Mouse (Mus musculus): ENCODE results near the gene Slc12a8. TPM values are rescaled to one million over a fixed set of nuclear protein-coding genes. Genes with fewer than 3 reads are reported as not detected.

Gene Slc12a8
- total and polyA plus RNA-seq, 3 experiments, result 12.2 to 17.4 (median 16.5) TPM

DNA sequence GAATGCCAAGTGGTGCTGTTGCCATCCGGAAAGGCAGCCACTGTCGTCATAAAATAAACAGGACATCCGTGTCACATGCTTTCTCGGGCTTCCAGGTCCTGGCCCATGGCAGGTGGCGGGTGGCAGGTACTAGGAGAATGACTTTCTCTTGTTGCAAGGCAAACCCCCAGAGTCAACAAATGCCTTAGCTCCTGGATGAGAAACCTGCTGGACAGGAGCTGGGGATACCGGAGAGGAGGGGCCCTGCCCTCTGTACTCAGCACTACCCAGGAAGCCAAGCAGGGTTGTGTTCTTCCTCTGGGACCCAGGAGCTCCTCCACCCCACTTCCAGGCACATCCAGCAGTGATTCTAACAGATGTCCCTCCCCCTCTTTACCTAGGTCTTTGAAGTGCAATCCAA, 4.6 kb upstream of the Slc12a8 start:
- no peak overlapping the region for H3K9ac ChIP-seq (ENCODE audit: insufficient read depth, low read depth)

DNA sequence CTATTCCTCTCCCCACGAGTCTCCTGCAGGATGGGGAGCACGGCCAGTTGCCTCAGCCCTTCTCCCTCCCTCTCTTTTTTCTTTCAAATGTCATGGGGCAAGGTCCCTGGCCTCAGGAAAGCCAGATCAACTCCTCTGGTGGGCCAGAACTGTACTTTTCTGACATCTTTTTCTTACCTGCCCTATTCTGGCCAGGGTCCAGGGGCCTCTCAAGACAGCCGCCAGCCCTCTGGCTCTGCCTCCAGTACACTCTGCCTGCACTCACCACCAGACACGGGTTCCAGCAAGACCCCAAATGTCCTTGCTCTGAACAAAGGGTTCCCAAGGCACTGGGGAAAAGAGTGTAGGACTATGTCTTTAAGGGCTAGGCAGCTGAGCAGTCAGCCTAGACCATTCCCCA, 499 bp downstream of the Slc12a8 start:
- Histone ChIP-seq H3K27me3 (replicated peaks) (no peaks in the 10 kb centered on the region), H3K36me3 (replicated peaks in 1 of 2; ENCODE audit: control insufficient read depth in 1 of 2, insufficient read depth in 1 of 2, low read length in 1 of 2) (no peaks in the 10 kb centered on the region), H3K9ac (ENCODE audit: insufficient read depth, low read depth) (no peak overlapping the region), H3K4me3 (replicated peaks in 1 of 3; ENCODE audit: low read depth in 2 of 3, low read length in 2 of 3, poor library complexity in 1 of 3) (no peak overlapping the region), H3K79me2 (replicated peaks; ENCODE audit: control insufficient read depth, extremely low read depth, insufficient read depth, poor library complexity, severe bottlenecking) (no peaks in the 10 kb centered on the region), H3K27ac (ENCODE audit: insufficient read depth, low read depth) (no peak overlapping the region), H3K9me3 (replicated peaks; ENCODE audit: low read length) (no peaks in the 10 kb centered on the region), H3K4me1 (ENCODE audit: control insufficient read depth in 1 of 2, insufficient read depth in 2 of 2) (peaks cover 0 to 5% of the 10 kb centered on the region in 2 experiments; a peak in 2 of 4 replicates), H3K4me2 (ENCODE audit: insufficient read depth, low read depth, poor library complexity, severe bottlenecking) (no peak overlapping the region)
- in situ Hi-C loops (cut with MboI; ENCODE audit: low pct_ligation_motif_present, low pct_unique_long_range_greater_than_20kb, low sequenced_read_pairs) (no loop called here), dilution Hi-C loops (cut with MboI; ENCODE audit: extremely low pct_ligation_motif_present, extremely low pct_unique_long_range_greater_than_20kb, low sequenced_read_pairs) (no loop called here)
- TF ChIP-seq MEF2A (IDR thresholded peaks at IDR 0.05; ENCODE audit: borderline replicate concordance, low read depth, low read length), result no peak
- TF ChIP-seq UBTF (IDR thresholded peaks at IDR 0.05; ENCODE audit: low read depth, low read length), result no peak
- no peak for TF ChIP-seq ZKSCAN1 (IDR thresholded peaks at IDR 0.05; ENCODE audit: borderline replicate concordance, low read depth, low read length)
- no peak for DNase-seq (ENCODE audit: extremely low read depth)

More for the DNA sequence above, 4.6 kb upstream of the Slc12a8 start:
- DNase-seq (ENCODE audit: extremely low read depth), result no peak
- Histone ChIP-seq H3K9me3 (replicated peaks; ENCODE audit: low read length) (no peaks in the 10 kb centered on the region), H3K36me3 (replicated peaks in 1 of 2; ENCODE audit: control insufficient read depth in 1 of 2, insufficient read depth in 1 of 2, low read length in 1 of 2) (no peaks in the 10 kb centered on the region), H3K79me2 (replicated peaks; ENCODE audit: control insufficient read depth, extremely low read depth, insufficient read depth, poor library complexity, severe bottlenecking) (no peaks in the 10 kb centered on the region), H3K27ac (ENCODE audit: insufficient read depth, low read depth) (no peak overlapping the region), H3K4me3 (replicated peaks in 1 of 3; ENCODE audit: low read depth in 2 of 3, low read length in 2 of 3, poor library complexity in 1 of 3) (no peak overlapping the region), H3K4me1 (ENCODE audit: control insufficient read depth in 1 of 2, insufficient read depth in 2 of 2) (peaks cover 4 to 9% of the 10 kb centered on the region in 2 experiments), H3K4me2 (ENCODE audit: insufficient read depth, low read depth, poor library complexity, severe bottlenecking) (no peak overlapping the region), H3K27me3 (replicated peaks) (no peaks in the 10 kb centered on the region)
- dilution Hi-C loops (cut with MboI; ENCODE audit: extremely low pct_ligation_motif_present, extremely low pct_unique_long_range_greater_than_20kb, low sequenced_read_pairs) (no loop called here), in situ Hi-C loops (cut with MboI; ENCODE audit: low pct_ligation_motif_present, low pct_unique_long_range_greater_than_20kb, low sequenced_read_pairs) (no loop called here)
- no peak for TF ChIP-seq KAT2A (IDR thresholded peaks at IDR 0.05; ENCODE audit: insufficient replicate concordance, low read length)
- TF ChIP-seq SMC3 (IDR thresholded peaks at IDR 0.05; ENCODE audit: low read depth, low read length), result no peak
- no peak for TF ChIP-seq ZC3H11A (IDR thresholded peaks at IDR 0.05; ENCODE audit: low read depth, low read length)
- no peak for TF ChIP-seq MAX (IDR thresholded peaks at IDR 0.05; ENCODE audit: low read length)
- no peak for TF ChIP-seq CTCF (conservative IDR thresholded peaks at IDR 0.05 in 1 of 2, IDR thresholded peaks at IDR 0.05 in 1 of 2; ENCODE audit: low read depth in 2 of 2, low read length in 2 of 2)
- TF ChIP-seq MAZ (IDR thresholded peaks at IDR 0.05; ENCODE audit: low read depth, low read length), result no peak
- no peak for TF ChIP-seq TBP (conservative IDR thresholded peaks at IDR 0.05; ENCODE audit: low read depth, low read length)
- no peak for TF ChIP-seq IRF4 (IDR thresholded peaks at IDR 0.05; ENCODE audit: low read depth, low read length)
- TF ChIP-seq PAX5 (IDR thresholded peaks at IDR 0.05; ENCODE audit: low read length), result no peak
- no peak for TF ChIP-seq ZNF384 (IDR thresholded peaks at IDR 0.05; ENCODE audit: low read depth, low read length)
- TF ChIP-seq MXI1 (IDR thresholded peaks at IDR 0.05; ENCODE audit: low read depth, low read length), result no peak
- no peak for TF ChIP-seq POLR2AphosphoS2 (IDR thresholded peaks at IDR 0.05; ENCODE audit: low read depth, low read length)
- TF ChIP-seq E2F4 (IDR thresholded peaks at IDR 0.05; ENCODE audit: insufficient replicate concordance, low read depth, low read length), result no peak
- TF ChIP-seq NRF1 (IDR thresholded peaks at IDR 0.05; ENCODE audit: low read depth, low read length), result no peak
- TF ChIP-seq ETS1 (conservative IDR thresholded peaks at IDR 0.05; ENCODE audit: low read depth, low read length), result no peak
